In genomic region chr1:134570631-134571030, GRCm38 (mm10) we compare ENCODE assay signal across 37 mouse cellular contexts. TPM values are rescaled to one million over a fixed set of nuclear protein-coding genes. Genes with fewer than 3 reads are reported as not detected.
"Had no signal": no experiment of that assay in that cellular context is flagged by ENCODE, and none has a peak within 500 bp of the region (broad histone marks: within the 10 kb centered on the region; RNA-seq: fewer than 3 reads in every experiment).

No protein-coding gene starts in this region.

- H3K27me3 ChIP-seq: heart, embryonic 12.5 days; hindbrain, embryonic 13.5 days; hindbrain, embryonic 15.5 days; limb, embryonic 13.5 days; limb, embryonic 15.5 days; liver, embryonic 12.5 days had no signal

- H3K36me3 ChIP-seq: heart, embryonic 12.5 days; hindbrain, embryonic 13.5 days; hindbrain, embryonic 15.5 days; limb, embryonic 13.5 days; limb, embryonic 15.5 days; liver, embryonic 12.5 days had no signal

- H3K27ac ChIP-seq: gastrocnemius, adult 2 months; heart, embryonic 10.5 days; hindbrain, embryonic 13.5 days; hindbrain, embryonic 15.5 days; hindbrain, postnatal 0 days; layer of hippocampus, adult 2 months; limb, embryonic 13.5 days; limb, embryonic 15.5 days; liver, embryonic 12.5 days; liver, embryonic 14.5 days had no signal

- H3K9me3 ChIP-seq: heart, embryonic 10.5 days; heart, embryonic 12.5 days; hindbrain, embryonic 13.5 days; hindbrain, embryonic 15.5 days; limb, embryonic 13.5 days; limb, embryonic 15.5 days; liver, embryonic 12.5 days had no signal

- H3K4me3 ChIP-seq: gastrocnemius, adult 2 months; heart, embryonic 10.5 days; heart, embryonic 12.5 days; hindbrain, embryonic 13.5 days; hindbrain, embryonic 15.5 days; layer of hippocampus, adult 2 months; limb, embryonic 13.5 days; limb, embryonic 15.5 days; liver, embryonic 12.5 days had no signal

- H3K9ac ChIP-seq: heart, embryonic 12.5 days; hindbrain, embryonic 13.5 days; hindbrain, embryonic 15.5 days; limb, embryonic 13.5 days; limb, embryonic 15.5 days; liver, embryonic 12.5 days; liver, embryonic 14.5 days had no signal

- DNase-seq: gastrocnemius, adult 2 months; gastrocnemius, postnatal 10 days; gastrocnemius, postnatal 25 days; heart, adult 18-20 months; heart, postnatal 14 days; heart, postnatal 36 days; kidney, adult 18-20 months; kidney, adult 8-10 months; kidney, postnatal 10 days; kidney, postnatal 25 days; kidney, postnatal 4 days; left cerebral cortex, postnatal 4 days had no signal

RNA-seq across cellular contexts. Expression of gene Mgat4e, which starts 21.1 kb away (rescaled TPM):
- total RNA-seq: gastrocnemius, adult 2 months; gastrocnemius, postnatal 10 days; gastrocnemius, postnatal 25 days; heart, adult 18-20 months; heart, adult 8-10 months; heart, postnatal 14 days; heart, postnatal 36 days; hindbrain, postnatal 0 days; layer of hippocampus, adult 2 months; layer of hippocampus, postnatal 10 days; layer of hippocampus, postnatal 25 days; left cerebral cortex, adult 8-10 months; left cerebral cortex, postnatal 25 days; left cerebral cortex, postnatal 4 days; liver, adult 2 months had no signal
- polyA plus RNA-seq: heart, embryonic 10.5 days; heart, embryonic 12.5 days; heart, embryonic 14.5 days; heart, embryonic 16.5 days; hindbrain, embryonic 11.5 days; hindbrain, embryonic 13.5 days; hindbrain, embryonic 15.5 days; hindbrain, postnatal 0 days; intestine, embryonic 14.5 days; intestine, embryonic 16.5 days; kidney, embryonic 14.5 days; kidney, embryonic 16.5 days; limb, embryonic 11.5 days; limb, embryonic 13.5 days; limb, embryonic 15.5 days; liver, adult 2 months; liver, embryonic 12.5 days; liver, embryonic 14.5 days; liver, embryonic 16.5 days had no signal
